Mouse (Mus musculus) stomach, embryonic 14.5 days (tissue): ENCODE measurements around the gene Tagln3. TPM values are rescaled to one million over a fixed set of nuclear protein-coding genes. Genes with fewer than 3 reads are reported as not detected.

Experiments
- ATAC-seq: fragments of 200-750 bp; cut with Nextera tagmentation; 2 replicates; pipeline ENCODE4 v1.8.0; 2017; ENCODE audit warnings: low read depth, moderate TSS enrichment; ENCODE audit not compliant: insufficient number of reproducible peaks, insufficient read depth, low FRiP score
- H3K27ac ChIP-seq: fragments of 300-500 bp; sonication (generic); 2 replicates; pipeline ENCODE4 v1.5.1; 2014; ENCODE audit warnings: mild to moderate bottlenecking, low read length, moderate library complexity, mixed read lengths
- H3K27me3 ChIP-seq: fragments of 300-500 bp; sonication (generic); 2 replicates; pipeline ENCODE4 v1.6.1; 2014; ENCODE audit warnings: low read length, control low read depth, mixed read lengths; ENCODE audit not compliant: control insufficient read depth, insufficient read depth
- H3K36me3 ChIP-seq: fragments of 300-500 bp; sonication (generic); 2 replicates; pipeline ENCODE4 v1.6.1; 2014; ENCODE audit warnings: mild to moderate bottlenecking, control low read depth, low read length, moderate library complexity, mixed read lengths; ENCODE audit not compliant: control insufficient read depth, insufficient read depth
- H3K4me1 ChIP-seq: fragments of 300-500 bp; sonication (generic); 2 replicates; pipeline ENCODE4 v1.6.1; 2014; ENCODE audit warnings: low read length, control low read depth, mixed read lengths; ENCODE audit not compliant: control insufficient read depth, insufficient read depth
- H3K4me2 ChIP-seq: fragments of 300-500 bp; sonication (generic); replicated peaks from 2 replicates; pipeline ENCODE4 v1.6.1; 2014; ENCODE audit warnings: low read depth, low read length, control low read depth
- H3K4me3 ChIP-seq: fragments of 300-500 bp; sonication (generic); 2 replicates; pipeline ENCODE4 v1.5.1; 2014; ENCODE audit warnings: low read depth, low read length, control low read depth
- H3K9ac ChIP-seq: fragments of 300-500 bp; sonication (generic); replicated peaks from 2 replicates; pipeline ENCODE4 v1.6.1; 2014; ENCODE audit warnings: low read depth, mild to moderate bottlenecking, control low read depth, low read length, moderate library complexity, mixed read lengths
- H3K9me3 ChIP-seq: fragments of 300-500 bp; sonication (generic); 2 replicates; pipeline ENCODE4 v1.6.1; 2016; ENCODE audit warnings: low read depth, low read length, control low read depth; ENCODE audit not compliant: control insufficient read depth
- WGBS: fragments of 180-500 bp; shearing (Covaris S2); extraction: QIAGEN DNeasy Blood & Tissue Kit; methylation state at CpG from one replicate; pipeline ENCODE4 v1.1.7; 2014; 5-methylcytosine and 5-hydroxymethylcytosine counted together
- polyA plus RNA-seq: library from polyadenylated mRNA; unstranded; fragments of >200 nt; fragmentation: Nextera tagmentation; extraction: Ambion mirVana; gene quantifications from 2 replicates; pipeline ENCODE4 v1.2.1, GENCODE M21; 2014

Gene Tagln3
- 36.7 and 37.4 TPM in 2 replicates for polyA plus RNA-seq

- H3K4me3 ChIP-seq = peak within 1 kb of the TSS; percentile 40
- peak within 1 kb of the TSS; percentile 43 for H3K9ac ChIP-seq
- no peak within 1 kb of the TSS for H3K27ac ChIP-seq
- peak within 1 kb of the TSS; percentile 83 for H3K4me2 ChIP-seq
- WGBS = 1% methylated on average over 30 of the region's 30 CpGs
- peak; percentile 67 for ATAC-seq
- 0 out of 2 replicates have a peak, but pooled peaks cover 6% of the 10 kb centered on the region for H3K4me1 ChIP-seq
- peaks cover 3% of the 10 kb centered on the region; the same call in 1 of the 2 replicates for H3K36me3 ChIP-seq
- H3K27me3 ChIP-seq = no peaks in the 10 kb centered on the region
- H3K9me3 ChIP-seq = no peaks in the 10 kb centered on the region
These were observed at the start of gene Tagln3 for GRCm38 (mm10) chr16:45724061-45724741. Gene Tagln3 (minus strand): TSS chr16:45724608.

GRCm38 (mm10) chr16:45770914-45771313 lies 46.5 kb upstream of the Tagln3 start:
- no peak overlapping the region for H3K4me3 ChIP-seq
- no peak overlapping the region for H3K9ac ChIP-seq
- WGBS = 94% methylated on average over 6 of the region's 6 CpGs
- no peak for ATAC-seq
- no peaks in the 10 kb centered on the region for H3K27me3 ChIP-seq
- no peaks in the 10 kb centered on the region for H3K9me3 ChIP-seq
- H3K27ac ChIP-seq = no peak overlapping the region
- peaks cover 56% of the 10 kb centered on the region for H3K36me3 ChIP-seq
- no peak overlapping the region for H3K4me2 ChIP-seq
- H3K4me1 ChIP-seq = no peaks in the 10 kb centered on the region

GRCm38 (mm10) chr16:45767853-45768640 lies 43.6 kb upstream of the Tagln3 start:
- no peak overlapping the region for H3K4me2 ChIP-seq
- H3K4me3 ChIP-seq = no peak overlapping the region
- 61% methylated on average over 10 of the region's 10 CpGs for WGBS
- H3K27me3 ChIP-seq = no peaks in the 10 kb centered on the region
- H3K4me1 ChIP-seq = no peaks in the 10 kb centered on the region
- no peak overlapping the region for H3K27ac ChIP-seq
- H3K9me3 ChIP-seq = no peaks in the 10 kb centered on the region
- no peak overlapping the region for H3K9ac ChIP-seq
- no peak for ATAC-seq
- peaks cover 31% of the 10 kb centered on the region for H3K36me3 ChIP-seq

GRCm38 (mm10) chr16:45767434-45767833 lies 43.0 kb upstream of the Tagln3 start:
- 46% methylated on average over 4 of the region's 4 CpGs for WGBS
- H3K9ac ChIP-seq = no peak overlapping the region
- no peak overlapping the region for H3K4me3 ChIP-seq
- peaks cover 30% of the 10 kb centered on the region for H3K36me3 ChIP-seq
- no peaks in the 10 kb centered on the region for H3K4me1 ChIP-seq
- H3K4me2 ChIP-seq = no peak overlapping the region
- no peaks in the 10 kb centered on the region for H3K27me3 ChIP-seq
- no peaks in the 10 kb centered on the region for H3K9me3 ChIP-seq
- no peak overlapping the region for H3K27ac ChIP-seq
- ATAC-seq = no peak

- H3K36me3 ChIP-seq = peaks cover 26% of the 10 kb centered on the region
These were observed 41.5 kb upstream of the Tagln3 start for GRCm38 (mm10) chr16:45765801-45766494.

GRCm38 (mm10) chr16:45765102-45765501 lies 40.7 kb upstream of the Tagln3 start:
- Histone ChIP-seq H3K9me3 (no peaks in the 10 kb centered on the region), H3K9ac (no peak overlapping the region), H3K27me3 (no peaks in the 10 kb centered on the region), H3K36me3 (peaks cover 25% of the 10 kb centered on the region), H3K27ac (no peak overlapping the region), H3K4me1 (no peaks in the 10 kb centered on the region), H3K4me2 (no peak overlapping the region), H3K4me3 (no peak overlapping the region)
- ATAC-seq = no peak
- WGBS = 92% methylated on average over 3 of the region's 3 CpGs

More at GRCm38 (mm10) chr16:45765801-45766494, 41.5 kb upstream of the Tagln3 start:
- Histone ChIP-seq H3K27ac (no peak overlapping the region), H3K27me3 (no peaks in the 10 kb centered on the region), H3K9ac (no peak overlapping the region), H3K4me1 (no peaks in the 10 kb centered on the region), H3K4me3 (no peak overlapping the region), H3K4me2 (no peak overlapping the region), H3K9me3 (no peaks in the 10 kb centered on the region)
- ATAC-seq = no peak
- 82% methylated on average over 7 of the region's 7 CpGs for WGBS

- H3K4me1 ChIP-seq = no peaks in the 10 kb centered on the region
- H3K4me2 ChIP-seq = no peak overlapping the region
- H3K27ac ChIP-seq = no peak overlapping the region
- ATAC-seq = no peak
- peaks cover 23% of the 10 kb centered on the region; the same call in 1 of the 2 replicates for H3K36me3 ChIP-seq
- H3K4me3 ChIP-seq = no peak overlapping the region
- no peaks in the 10 kb centered on the region for H3K9me3 ChIP-seq
- no peak overlapping the region for H3K9ac ChIP-seq
- no peaks in the 10 kb centered on the region for H3K27me3 ChIP-seq
- 79% methylated on average over 13 of the region's 13 CpGs for WGBS
These were observed 38.6 kb upstream of the Tagln3 start for GRCm38 (mm10) chr16:45762859-45763505.

- H3K27ac ChIP-seq = no peak overlapping the region
- H3K4me2 ChIP-seq = no peak overlapping the region
- no peak for ATAC-seq
- H3K9me3 ChIP-seq = no peaks in the 10 kb centered on the region
- no peak overlapping the region for H3K4me3 ChIP-seq
- H3K36me3 ChIP-seq = peaks cover 23% of the 10 kb centered on the region; the same call in 1 of the 2 replicates
- no peaks in the 10 kb centered on the region for H3K27me3 ChIP-seq
- WGBS = 64% methylated on average over 1 of the region's 1 CpGs
- H3K4me1 ChIP-seq = no peaks in the 10 kb centered on the region
- H3K9ac ChIP-seq = no peak overlapping the region
These were observed 37.0 kb upstream of the Tagln3 start for GRCm38 (mm10) chr16:45761425-45761824.
